Mouse (Mus musculus): ENCODE measurements around the gene Mthfd2. TPM values are rescaled to one million over a fixed set of nuclear protein-coding genes. Genes with fewer than 3 reads are reported as not detected.

Mthfd2 gene
- polyA plus RNA-seq (2012; ENCODE audit: insufficient read depth, low replicate concordance): 17.8 and 30.5 TPM in 2 replicates

DNA sequence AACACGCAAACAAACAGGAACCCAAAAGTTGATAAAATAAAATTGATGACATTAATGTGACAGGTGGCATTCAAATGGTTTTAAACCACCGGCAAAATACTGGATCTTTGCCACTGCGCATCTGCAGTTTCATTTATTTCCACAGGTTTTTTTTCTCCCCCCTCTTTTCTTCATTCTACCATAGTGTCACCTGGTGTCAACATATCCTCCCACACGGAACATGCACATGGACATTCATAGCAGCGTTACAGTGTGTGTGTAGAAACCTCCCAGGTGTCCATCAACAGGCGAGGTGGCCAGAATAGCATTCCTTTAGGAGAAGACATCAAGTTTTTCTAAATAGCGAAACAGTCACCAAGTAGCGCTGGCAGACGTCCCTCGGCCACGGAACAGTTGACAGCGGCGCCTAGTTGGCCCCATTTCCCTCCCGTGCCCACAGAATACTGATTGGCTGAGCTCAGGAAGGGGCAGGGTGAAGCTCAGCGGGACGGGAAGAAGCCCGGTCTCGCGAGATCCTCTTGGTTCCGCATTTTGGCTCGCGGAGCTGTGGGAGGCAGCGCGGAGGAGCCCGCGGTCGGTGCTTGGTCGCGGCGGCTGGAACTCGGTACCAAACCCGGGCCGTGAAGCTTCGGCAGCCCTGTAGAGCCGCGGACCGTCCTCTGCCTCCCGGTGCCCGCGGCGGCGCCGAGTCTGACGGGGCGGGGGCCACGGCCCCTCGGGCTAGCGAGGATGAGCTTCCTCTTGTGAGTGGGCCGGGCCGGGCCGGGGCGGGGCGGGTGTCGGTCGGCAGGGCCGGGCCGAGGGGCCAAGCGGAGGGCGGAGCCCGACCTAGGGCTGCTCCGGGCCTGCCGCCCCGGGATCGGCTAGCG is at the start of gene Mthfd2, which contains the start of gene Mob1a:
TSS of gene Mthfd2 (minus strand) at position 384 of the 869 bp plus-strand sequence.
TSS of gene Mob1a (plus strand) at position 492 of the 869 bp plus-strand sequence.
- Histone ChIP-seq H3K27me3 (replicated peaks) (no peaks in the 10 kb centered on the region), H3K9me3 (no peaks in the 10 kb centered on the region), H3K4me3 (replicated peaks) (peak within 1 kb of the TSS; percentile 97), H3K36me3 (replicated peaks; ENCODE audit: low read length) (peaks cover 30% of the 10 kb centered on the region), H3K4me1 (peaks cover 51% of the 10 kb centered on the region)
- no peak for TF ChIP-seq GATA1 (IDR thresholded peaks at IDR 0.05; ENCODE audit: borderline replicate concordance, low read length)
- TF ChIP-seq FLI1 (IDR thresholded peaks at IDR 0.05; ENCODE audit: low read length): no peak

DNA sequence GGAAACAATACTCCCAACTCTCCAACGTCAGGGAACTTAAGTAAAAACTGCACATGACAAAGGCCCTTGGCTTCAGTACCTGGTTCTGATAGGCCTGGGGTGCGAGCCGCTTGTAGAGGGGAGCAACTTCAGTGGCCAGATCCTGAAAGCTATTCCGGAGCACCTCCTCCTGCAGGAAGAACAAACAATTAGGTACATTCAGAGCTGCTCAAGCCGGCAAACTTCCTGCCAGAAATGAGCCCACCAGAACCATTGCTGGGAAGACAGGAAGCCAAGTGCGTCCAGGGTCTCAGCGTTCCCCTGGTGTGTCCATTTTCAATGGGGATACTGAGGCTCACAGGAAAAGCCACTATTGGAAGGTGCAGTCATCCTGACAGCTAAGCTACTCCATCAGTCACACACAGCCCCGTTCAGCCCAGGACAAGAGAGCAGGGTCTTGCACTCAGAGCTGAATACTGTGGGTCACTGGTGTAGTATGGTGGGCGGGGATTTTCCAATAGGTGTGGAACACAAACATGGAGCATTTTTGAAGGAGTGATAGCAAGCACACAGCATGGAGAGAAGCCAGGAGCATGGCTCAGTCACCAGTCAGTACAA is 48.1 kb upstream of the Mthfd2 start:
- Histone ChIP-seq H3K27me3 (replicated peaks) (no peaks in the 10 kb centered on the region), H3K9me3 (no peaks in the 10 kb centered on the region), H3K4me1 (peaks cover 33% of the 10 kb centered on the region), H3K4me3 (replicated peaks) (no peak overlapping the region), H3K36me3 (replicated peaks; ENCODE audit: low read length) (peaks cover 100% of the 10 kb centered on the region)
- TF ChIP-seq FLI1 (IDR thresholded peaks at IDR 0.05; ENCODE audit: low read length): no peak
- no peak for TF ChIP-seq GATA1 (IDR thresholded peaks at IDR 0.05; ENCODE audit: borderline replicate concordance, low read length)

DNA sequence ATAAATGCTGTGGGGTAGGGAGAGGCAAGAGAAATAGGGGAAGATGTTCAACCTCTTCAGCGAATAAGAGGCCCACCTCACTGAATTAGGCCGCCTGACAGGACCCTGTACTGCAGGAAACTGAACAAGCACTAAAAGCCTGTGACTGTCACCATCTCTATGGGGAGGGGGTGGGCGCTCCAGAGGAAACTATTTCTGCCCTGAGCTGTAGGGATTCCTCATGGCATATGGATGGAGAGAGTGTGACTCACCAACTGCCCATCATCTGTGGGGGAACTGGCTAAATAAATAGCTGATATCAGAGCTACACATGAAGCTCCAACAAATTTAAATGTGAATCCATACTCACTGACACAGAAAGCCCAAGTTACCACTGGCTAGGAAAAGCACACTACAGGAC is 45.6 kb upstream of the Mthfd2 start:
- H3K9me3 ChIP-seq: no peaks in the 10 kb centered on the region
- no peak for TF ChIP-seq GATA1 (IDR thresholded peaks at IDR 0.05; ENCODE audit: borderline replicate concordance, low read length)
- no peak for TF ChIP-seq FLI1 (IDR thresholded peaks at IDR 0.05; ENCODE audit: low read length)
- peaks cover 28% of the 10 kb centered on the region for H3K4me1 ChIP-seq
- peaks cover 100% of the 10 kb centered on the region for H3K36me3 ChIP-seq (replicated peaks; ENCODE audit: low read length)
- no peak overlapping the region for H3K4me3 ChIP-seq (replicated peaks)
- H3K27me3 ChIP-seq (replicated peaks): no peaks in the 10 kb centered on the region

DNA sequence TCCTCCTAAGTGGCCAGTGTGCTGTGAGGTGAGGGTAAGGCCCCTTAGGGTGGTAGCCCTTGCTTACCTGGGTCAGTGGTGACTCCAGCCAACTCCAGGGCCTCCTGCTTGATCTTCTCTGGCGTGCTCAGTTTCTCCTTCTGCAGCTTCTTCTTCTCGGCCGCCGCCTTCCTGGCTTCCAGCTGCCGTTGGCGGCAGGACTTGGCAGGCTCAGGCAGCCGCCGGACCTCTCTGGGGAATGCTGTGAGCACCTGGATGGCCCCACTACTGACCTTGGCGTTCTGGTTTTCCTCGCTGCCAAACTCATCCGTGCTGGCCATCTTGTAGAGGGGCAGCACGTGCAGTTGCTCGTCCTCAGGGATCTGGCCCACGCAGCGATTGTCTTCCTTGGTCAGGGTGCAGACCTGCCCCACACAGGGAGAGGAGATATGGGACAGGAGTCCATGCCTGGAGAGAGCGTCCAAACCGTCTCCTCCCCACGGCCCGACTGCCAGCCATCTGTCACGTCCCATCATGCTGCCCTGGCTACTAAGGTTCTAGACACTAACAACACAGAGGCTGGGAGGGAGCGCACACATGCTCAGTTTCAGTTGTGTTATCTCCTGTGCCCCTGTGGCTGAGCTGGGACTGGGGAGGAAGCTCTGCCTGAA is 44.7 kb upstream of the Mthfd2 start:
- Histone ChIP-seq H3K27me3 (replicated peaks) (no peaks in the 10 kb centered on the region), H3K4me3 (replicated peaks) (no peak overlapping the region), H3K36me3 (replicated peaks; ENCODE audit: low read length) (peaks cover 100% of the 10 kb centered on the region), H3K9me3 (no peaks in the 10 kb centered on the region), H3K4me1 (peaks cover 28% of the 10 kb centered on the region)
- no peak for TF ChIP-seq FLI1 (IDR thresholded peaks at IDR 0.05; ENCODE audit: low read length)
- no peak for TF ChIP-seq GATA1 (IDR thresholded peaks at IDR 0.05; ENCODE audit: borderline replicate concordance, low read length)

DNA sequence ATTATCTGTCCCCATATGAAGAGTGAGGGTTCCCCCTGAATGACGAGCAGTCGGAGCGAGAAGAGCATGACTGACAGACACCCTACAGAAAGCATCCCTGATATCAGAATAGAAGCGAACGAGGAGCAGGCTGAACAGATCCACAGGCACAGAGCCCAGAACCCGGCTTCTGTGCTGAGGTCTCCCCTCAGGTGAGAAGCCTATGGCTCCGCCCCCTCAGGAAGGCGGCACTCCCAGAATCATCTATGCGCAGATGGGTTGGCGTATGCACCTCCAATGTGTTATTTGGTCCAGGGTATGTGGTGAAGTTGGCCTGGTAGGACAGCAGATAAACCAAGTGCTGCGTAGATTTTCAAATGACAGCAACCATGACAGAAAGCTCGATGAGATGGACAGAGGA is 37.4 kb upstream of the Mthfd2 start:
- Histone ChIP-seq H3K27me3 (replicated peaks) (no peaks in the 10 kb centered on the region), H3K4me1 (peaks cover 15% of the 10 kb centered on the region), H3K9me3 (no peaks in the 10 kb centered on the region), H3K4me3 (replicated peaks) (no peak overlapping the region), H3K36me3 (replicated peaks; ENCODE audit: low read length) (peaks cover 96% of the 10 kb centered on the region)
- no peak for TF ChIP-seq GATA1 (IDR thresholded peaks at IDR 0.05; ENCODE audit: borderline replicate concordance, low read length)
- TF ChIP-seq FLI1 (IDR thresholded peaks at IDR 0.05; ENCODE audit: low read length): no peak

DNA sequence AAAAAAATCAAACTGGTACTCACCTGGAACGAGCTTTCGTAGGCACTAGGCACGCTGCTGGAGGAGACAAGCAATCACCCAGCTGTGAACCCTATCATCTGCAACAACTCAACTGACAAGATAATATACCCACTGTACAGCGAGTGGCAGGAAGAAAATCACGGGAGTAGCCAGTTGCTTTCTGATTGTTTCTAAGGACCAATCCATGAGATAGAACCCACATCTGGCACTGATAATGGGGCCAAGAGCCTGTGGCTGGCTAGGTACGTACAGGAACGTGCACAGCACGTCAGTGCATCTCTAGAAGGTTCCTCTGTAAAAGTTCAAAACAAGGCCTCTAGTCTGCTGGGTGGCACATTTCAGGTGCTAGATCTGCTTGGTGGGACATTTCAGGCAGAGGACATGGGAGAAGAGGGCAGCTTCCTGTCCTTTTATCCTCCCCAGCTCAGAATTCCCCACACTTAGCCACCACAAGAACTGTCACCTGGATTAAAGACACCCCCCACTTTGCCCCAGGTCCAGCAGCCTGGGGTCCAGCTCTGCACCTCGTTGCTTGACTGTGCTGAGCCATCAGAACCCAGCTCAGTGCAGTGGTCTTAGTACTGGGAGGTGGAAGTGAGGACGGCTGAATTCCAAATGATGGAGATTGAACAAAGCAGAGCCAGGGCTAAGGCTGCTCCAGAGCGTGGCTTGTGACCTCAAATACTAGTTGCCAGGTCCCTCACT is 36.0 kb upstream of the Mthfd2 start:
- peaks cover 96% of the 10 kb centered on the region for H3K36me3 ChIP-seq (replicated peaks; ENCODE audit: low read length)
- TF ChIP-seq GATA1 (IDR thresholded peaks at IDR 0.05; ENCODE audit: borderline replicate concordance, low read length) (no peak), FLI1 (IDR thresholded peaks at IDR 0.05; ENCODE audit: low read length) (no peak)
- H3K4me1 ChIP-seq: peaks cover 26% of the 10 kb centered on the region
- H3K9me3 ChIP-seq: no peaks in the 10 kb centered on the region
- H3K4me3 ChIP-seq (replicated peaks): no peak overlapping the region
- H3K27me3 ChIP-seq (replicated peaks): no peaks in the 10 kb centered on the region

DNA sequence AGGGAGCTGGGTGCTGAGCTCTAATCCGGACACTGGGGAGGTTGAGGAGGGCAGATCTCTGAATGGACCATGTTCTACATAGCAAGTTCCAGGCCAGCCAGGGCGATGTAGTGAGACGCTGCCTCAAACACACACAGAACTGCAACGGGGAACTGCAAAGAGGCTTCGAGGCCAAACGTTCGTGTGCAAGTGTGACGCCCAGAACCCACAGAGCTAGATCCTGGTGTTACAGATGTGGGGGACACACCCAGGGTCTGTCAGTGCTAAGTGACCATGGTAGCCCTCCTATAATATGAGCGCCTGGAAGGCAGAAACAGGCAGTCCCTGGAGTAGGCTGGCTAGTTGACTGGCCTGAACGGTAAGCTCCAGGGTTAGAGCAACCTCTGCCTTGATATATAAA is 31.7 kb upstream of the Mthfd2 start:
- no peak for TF ChIP-seq GATA1 (IDR thresholded peaks at IDR 0.05; ENCODE audit: borderline replicate concordance, low read length)
- TF ChIP-seq FLI1 (IDR thresholded peaks at IDR 0.05; ENCODE audit: low read length): no peak
- no peaks in the 10 kb centered on the region for H3K9me3 ChIP-seq
- H3K4me3 ChIP-seq (replicated peaks): no peak overlapping the region
- H3K4me1 ChIP-seq: peaks cover 23% of the 10 kb centered on the region
- peaks cover 93% of the 10 kb centered on the region for H3K36me3 ChIP-seq (replicated peaks; ENCODE audit: low read length)
- H3K27me3 ChIP-seq (replicated peaks): no peaks in the 10 kb centered on the region

DNA sequence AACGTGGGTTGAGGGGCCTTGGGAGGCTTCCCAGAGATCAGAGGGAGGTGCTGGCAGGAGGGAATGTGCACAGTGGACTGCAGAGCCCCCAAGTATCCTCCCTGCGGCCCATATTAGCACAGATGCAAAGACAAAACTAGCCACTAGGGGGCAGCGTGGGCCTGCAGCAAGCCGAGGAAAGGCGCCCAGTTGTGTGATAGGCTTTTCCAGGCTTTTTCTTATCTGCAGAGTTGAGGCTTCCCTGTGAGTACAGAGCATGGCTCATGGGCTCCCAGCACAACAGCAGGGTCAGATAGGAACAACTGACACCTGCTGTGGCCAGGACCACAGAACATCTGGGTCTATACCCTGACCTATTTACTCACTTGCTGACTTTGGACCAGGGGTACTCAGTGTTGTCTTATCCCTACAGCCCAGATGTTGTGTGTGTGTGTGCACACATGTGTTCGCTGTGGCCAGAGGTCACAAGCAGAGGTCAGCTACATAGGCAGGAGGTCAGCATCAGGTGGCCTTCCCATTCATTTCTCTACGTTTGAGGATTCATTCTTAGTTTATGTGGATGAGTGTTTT is 30.9 kb upstream of the Mthfd2 start:
- H3K36me3 ChIP-seq (replicated peaks; ENCODE audit: low read length): peaks cover 95% of the 10 kb centered on the region
- peaks cover 30% of the 10 kb centered on the region for H3K4me1 ChIP-seq
- H3K4me3 ChIP-seq (replicated peaks): peak overlapping the region; percentile 59
- TF ChIP-seq GATA1 (IDR thresholded peaks at IDR 0.05; ENCODE audit: borderline replicate concordance, low read length): no peak
- no peak for TF ChIP-seq FLI1 (IDR thresholded peaks at IDR 0.05; ENCODE audit: low read length)
- H3K27me3 ChIP-seq (replicated peaks): no peaks in the 10 kb centered on the region
- H3K9me3 ChIP-seq: no peaks in the 10 kb centered on the region

Measured in megakaryocyte, embryonic 14.5 days (primary cell).